Mouse (Mus musculus): ENCODE measurements around the gene Med8.

GRCm38 (mm10) chr4:118364641-118365040 lies 44.5 kb upstream of the Med8 start:
- TF ChIP-seq CTCF (IDR thresholded peaks at IDR 0.05; ENCODE audit: insufficient read depth, low read length) (no peak), POLR2A (IDR thresholded peaks at IDR 0.05; ENCODE audit: borderline replicate concordance, extremely low read depth, low read depth, low read length) (no peak)

Measured in lung, adult 2 months (tissue).